ENCODE assay signal across 16 mouse cellular contexts in genomic region chr12:99365999-99366398, GRCm38 (mm10).
A peak's percentile ranks its signal among the peaks of the same experiment; 100 is the strongest.
DNase-seq lines count a peak whose midpoint lies in the region; ATAC-seq and TF ChIP-seq lines count a peak whose summit lies in the region.
"Had no signal": no experiment of that assay in that cellular context is flagged by ENCODE, and none has a peak within 500 bp of the region (broad histone marks: within the 10 kb centered on the region; RNA-seq: fewer than 3 reads in every experiment).

No protein-coding gene starts in this region.

- no peak for TF ChIP-seq EP300 in liver, postnatal 0 days (IDR thresholded peaks at IDR 0.05; ENCODE audit: low read depth)

- peaks cover 12% of the 10 kb centered on the region for H3K4me1 ChIP-seq in liver, postnatal 0 days (ENCODE audit: insufficient read depth)
- peaks cover 12% of the 10 kb centered on the region for H3K4me1 ChIP-seq in liver, embryonic 11.5 days (replicated peaks; ENCODE audit: control insufficient read depth, insufficient read depth, low read length)
- H3K4me1 ChIP-seq in intestine, embryonic 15.5 days (replicated peaks) = 0 out of 2 replicates have a peak, but pooled peaks cover 21% of the 10 kb centered on the region
- 0 out of 2 replicates have a peak, but pooled peaks cover 8% of the 10 kb centered on the region for H3K4me1 ChIP-seq in kidney, postnatal 0 days (replicated peaks; ENCODE audit: insufficient read depth, low read length)
- peaks cover 10% of the 10 kb centered on the region for H3K4me1 ChIP-seq in thymus, adult 2 months (replicated peaks; ENCODE audit: control insufficient read depth, insufficient read depth, low read length)

- no peaks in the 10 kb centered on the region for H3K9me3 ChIP-seq in liver, postnatal 0 days (ENCODE audit: low read length)
- H3K9me3 ChIP-seq in liver, embryonic 11.5 days (ENCODE audit: control insufficient read depth, low read length) = no peaks in the 10 kb centered on the region
- H3K9me3 ChIP-seq in intestine, embryonic 15.5 days = no peaks in the 10 kb centered on the region
- no peaks in the 10 kb centered on the region for H3K9me3 ChIP-seq in kidney, postnatal 0 days (replicated peaks; ENCODE audit: low read length)
- H3K9me3 ChIP-seq: heart, embryonic 15.5 days; hindbrain, embryonic 10.5 days; limb, embryonic 12.5 days; midbrain, embryonic 10.5 days; neural tube, embryonic 12.5 days had no signal

- H3K4me3 ChIP-seq in liver, postnatal 0 days (ENCODE audit: low read depth, low read length) = no peak overlapping the region
- no peak overlapping the region for H3K4me3 ChIP-seq in liver, embryonic 11.5 days (ENCODE audit: low read depth, low read length)
- H3K4me3 ChIP-seq in intestine, embryonic 15.5 days (replicated peaks) = no peak overlapping the region
- no peak overlapping the region for H3K4me3 ChIP-seq in kidney, postnatal 0 days (replicated peaks; ENCODE audit: low read depth, low read length)
- no peak overlapping the region for H3K4me3 ChIP-seq in thymus, adult 2 months (ENCODE audit: control insufficient read depth, insufficient read depth, low read length)
- H3K4me3 ChIP-seq: heart, embryonic 15.5 days; hindbrain, embryonic 10.5 days; limb, embryonic 12.5 days; midbrain, embryonic 10.5 days; neural tube, embryonic 12.5 days had no signal

- TF ChIP-seq CTCF in liver, postnatal 0 days (IDR thresholded peaks at IDR 0.05; ENCODE audit: low read depth) = no peak
- peak; percentile 23; the same call in 1 of the 2 replicates for TF ChIP-seq CTCF in kidney, postnatal 0 days (IDR thresholded peaks at IDR 0.05; ENCODE audit: low read depth)
- no peak for TF ChIP-seq CTCF in thymus, adult 2 months (IDR thresholded peaks at IDR 0.05; ENCODE audit: borderline replicate concordance, control insufficient read depth, extremely low read depth, insufficient read depth, low read length, poor library complexity)

- DNase-seq in liver, postnatal 0 days = peak; percentile 22
- no peak for DNase-seq in liver, embryonic 11.5 days (ENCODE audit: low spot score)
- DNase-seq in kidney, postnatal 0 days (ENCODE audit: low spot score) = peak; percentile 38
- peak; percentile 72 for DNase-seq in yolk sac, embryonic 10.5 days (ENCODE audit: low spot score)
- DNase-seq in adipocyte (ENCODE audit: low spot score) = no peak
- DNase-seq in thymus, adult 2 months = no peak
- DNase-seq: adrenal gland, postnatal 10 days; cerebellum, adult 11-12 months; heart, adult 18-20 months; spleen, adult 18-20 months had no signal

- WGBS in liver, postnatal 0 days (ENCODE audit: insufficient replicate concordance) = 85% methylated on average over 9 of the region's 9 CpGs
- 87% methylated on average over 9 of the region's 9 CpGs for WGBS in liver, embryonic 11.5 days
- WGBS in intestine, embryonic 15.5 days = 69% methylated on average over 9 of the region's 9 CpGs
- WGBS in kidney, postnatal 0 days = 64% methylated on average over 9 of the region's 9 CpGs
- 91% methylated on average over 9 of the region's 9 CpGs for WGBS in thymus, adult 2 months

- no peak overlapping the region for H3K27ac ChIP-seq in liver, postnatal 0 days (ENCODE audit: low read depth)
- no peak overlapping the region for H3K27ac ChIP-seq in liver, embryonic 11.5 days (ENCODE audit: low read depth, low read length)
- no peak overlapping the region for H3K27ac ChIP-seq in intestine, embryonic 15.5 days
- no peak overlapping the region for H3K27ac ChIP-seq in kidney, postnatal 0 days
- no peak overlapping the region for H3K27ac ChIP-seq in thymus, adult 2 months (ENCODE audit: control insufficient read depth, insufficient read depth, low read length)
- H3K27ac ChIP-seq: heart, embryonic 15.5 days; hindbrain, embryonic 10.5 days; limb, embryonic 12.5 days; midbrain, embryonic 10.5 days; neural tube, embryonic 12.5 days had no signal

- H3K9ac ChIP-seq in liver, postnatal 0 days (replicated peaks) = no peak overlapping the region
- H3K9ac ChIP-seq in liver, embryonic 11.5 days (ENCODE audit: low read depth, low read length) = no peak overlapping the region
- no peak overlapping the region for H3K9ac ChIP-seq in intestine, embryonic 15.5 days
- no peak overlapping the region for H3K9ac ChIP-seq in kidney, postnatal 0 days (ENCODE audit: low read depth, low read length)
- H3K9ac ChIP-seq: heart, embryonic 15.5 days; limb, embryonic 12.5 days; neural tube, embryonic 12.5 days had no signal

- TF ChIP-seq POLR2A in thymus, adult 2 months (IDR thresholded peaks at IDR 0.05; ENCODE audit: control insufficient read depth, extremely low read depth, insufficient read depth, low read length, poor library complexity) = no peak

- ATAC-seq in liver, postnatal 0 days = peak; percentile 44
- no peak for ATAC-seq in liver, embryonic 11.5 days (replicated peaks; ENCODE audit: low FRiP score)
- ATAC-seq in intestine, embryonic 15.5 days = peak; percentile 83
- ATAC-seq in kidney, postnatal 0 days (replicated peaks; ENCODE audit: low FRiP score, low read depth) = peak; percentile 77

- H3K27me3 ChIP-seq in liver, postnatal 0 days (ENCODE audit: insufficient read depth, low read length) = no peaks in the 10 kb centered on the region
- H3K27me3 ChIP-seq in liver, embryonic 11.5 days (replicated peaks; ENCODE audit: control insufficient read depth, insufficient read depth, low read length) = no peaks in the 10 kb centered on the region
- no peaks in the 10 kb centered on the region for H3K27me3 ChIP-seq in intestine, embryonic 15.5 days (replicated peaks)
- no peaks in the 10 kb centered on the region for H3K27me3 ChIP-seq in kidney, postnatal 0 days (ENCODE audit: insufficient read depth, low read length)
- H3K27me3 ChIP-seq in thymus, adult 2 months (ENCODE audit: control insufficient read depth, insufficient read depth, low read length) = no peaks in the 10 kb centered on the region
- H3K27me3 ChIP-seq: heart, embryonic 15.5 days; limb, embryonic 12.5 days; neural tube, embryonic 12.5 days had no signal

- no peaks in the 10 kb centered on the region for H3K36me3 ChIP-seq in liver, postnatal 0 days (replicated peaks; ENCODE audit: insufficient read depth, low read length)
- no peaks in the 10 kb centered on the region for H3K36me3 ChIP-seq in liver, embryonic 11.5 days (ENCODE audit: control insufficient read depth, insufficient read depth, low read length)
- H3K36me3 ChIP-seq in intestine, embryonic 15.5 days = no peaks in the 10 kb centered on the region
- no peaks in the 10 kb centered on the region for H3K36me3 ChIP-seq in kidney, postnatal 0 days (ENCODE audit: insufficient read depth, low read length)
- H3K36me3 ChIP-seq in thymus, adult 2 months (ENCODE audit: control insufficient read depth, insufficient read depth, low read length) = no peaks in the 10 kb centered on the region
- H3K36me3 ChIP-seq: heart, embryonic 15.5 days; hindbrain, embryonic 10.5 days; midbrain, embryonic 10.5 days; neural tube, embryonic 12.5 days had no signal

- H3K4me2 ChIP-seq in liver, postnatal 0 days (ENCODE audit: low read depth, low read length) = no peak overlapping the region
- no peak overlapping the region for H3K4me2 ChIP-seq in liver, embryonic 11.5 days
- no peak overlapping the region; the same call in 1 of the 2 replicates for H3K4me2 ChIP-seq in intestine, embryonic 15.5 days (replicated peaks)
- no peak overlapping the region for H3K4me2 ChIP-seq in kidney, postnatal 0 days (ENCODE audit: low read length)
- H3K4me2 ChIP-seq: heart, embryonic 15.5 days; limb, embryonic 12.5 days; neural tube, embryonic 12.5 days had no signal

Comparison
In these comparisons a context has a peak if more than half of its experiments do, and no peak if none do; other contexts are left out.
1. DNase-seq: peak in liver, postnatal 0 days (single experiment), kidney, postnatal 0 days (single experiment) and yolk sac, embryonic 10.5 days (single experiment); none in liver, embryonic 11.5 days (single experiment), adipocyte (single experiment) and thymus, adult 2 months (single experiment).